Comparison of ENCODE assay signal across 23 mouse cellular contexts in the genomic region with DNA sequence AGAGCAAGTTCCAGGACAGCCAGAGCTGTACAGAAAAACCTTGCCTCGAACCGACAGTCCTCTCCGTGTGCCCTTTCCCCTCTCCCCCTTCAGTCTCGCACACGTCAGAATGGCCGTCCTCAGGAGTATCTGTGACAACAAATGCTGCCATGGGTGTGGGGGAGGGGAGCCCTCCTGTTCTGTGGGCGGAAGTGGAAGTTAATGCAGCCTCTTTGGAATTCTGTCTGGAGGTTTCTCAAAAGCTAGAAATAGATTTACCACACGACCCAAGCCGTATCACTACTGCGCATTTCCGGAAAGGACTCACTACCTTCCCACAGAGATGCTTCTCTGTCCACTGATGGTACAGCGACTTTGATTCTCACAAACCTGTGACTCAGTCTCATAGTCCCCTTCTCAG.
A peak's percentile ranks its signal among the peaks of the same experiment; 100 is the strongest.
DNase-seq lines count a peak whose midpoint lies in the region; ATAC-seq lines count a peak whose summit lies in the region.
"Had no signal": no experiment of that assay in that cellular context is flagged by ENCODE, and none has a peak within 500 bp of the region (broad histone marks: within the 10 kb centered on the region; RNA-seq: fewer than 3 reads in every experiment).

No protein-coding gene starts in this region.

- ATAC-seq in heart, embryonic 12.5 days (ENCODE audit: insufficient number of reproducible peaks, low FRiP score) = no peak
- ATAC-seq: activated CD4-positive, CD25-positive, alpha-beta regulatory T cell, adult 4 months; CD4-positive, CD25-positive, alpha-beta regulatory T cell, adult 4 months; forebrain, embryonic 14.5 days; hindbrain, embryonic 16.5 days; inflammation-experienced regulatory T-cells, adult 6 months had no signal

- H3K4me1 ChIP-seq in heart, embryonic 12.5 days (replicated peaks) = peaks cover 4% of the 10 kb centered on the region
- H3K4me1 ChIP-seq: hindbrain, embryonic 12.5 days had no signal

- H3K4me2 ChIP-seq in heart, embryonic 12.5 days = 0 out of 2 replicates have a peak overlapping the region, but pooled peaks have one; percentile 4
- H3K4me2 ChIP-seq: heart, embryonic 11.5 days; hindbrain, embryonic 12.5 days had no signal

- intact Hi-C loops in heart, postnatal 25 days (cut with DNase I) = no loop called here

- WGBS in heart, embryonic 12.5 days = 45% methylated on average over 12 of the region's 12 CpGs

- no peak overlapping the region for H3K9ac ChIP-seq in heart, embryonic 12.5 days
- H3K9ac ChIP-seq: hindbrain, embryonic 12.5 days had no signal

- no peak overlapping the region for H3K4me3 ChIP-seq in heart, embryonic 12.5 days
- H3K4me3 ChIP-seq: heart, adult 2 months; hindbrain, embryonic 12.5 days had no signal

- H3K27me3 ChIP-seq in heart, embryonic 12.5 days (replicated peaks) = no peaks in the 10 kb centered on the region; the same call in 1 of the 2 replicates
- H3K27me3 ChIP-seq: hindbrain, embryonic 12.5 days had no signal

- H3K9me3 ChIP-seq in heart, embryonic 12.5 days (replicated peaks) = peaks cover 4% of the 10 kb centered on the region
- H3K9me3 ChIP-seq: hindbrain, embryonic 12.5 days had no signal

- H3K36me3 ChIP-seq in heart, embryonic 12.5 days = no peaks in the 10 kb centered on the region
- H3K36me3 ChIP-seq: G1E had no signal

- no peak overlapping the region for H3K27ac ChIP-seq in heart, embryonic 12.5 days (ENCODE audit: poor library complexity, severe bottlenecking)
- H3K27ac ChIP-seq: heart, adult 2 months; hindbrain, embryonic 12.5 days had no signal

- DNase-seq in embryo, embryonic 10 days (ENCODE audit: low spot score) = peak; percentile 11
- no peak for DNase-seq in embryo, embryonic 10.5 days (ENCODE audit: low spot score)
- no peak for DNase-seq in heart, postnatal 25 days (ENCODE audit: low spot score)
- DNase-seq in right cerebral cortex, adult 18-20 months = peak; percentile 43
- no peak for DNase-seq in right cerebral cortex, postnatal 4 days
- no peak for DNase-seq in spleen, postnatal 14 days (ENCODE audit: low spot score in 2 of 2)
- DNase-seq: adrenal gland, postnatal 14 days; B cell, adult 2 months; cerebellum, adult 18-20 months; cerebellum, adult 9-11 months; cerebellum, postnatal 36 days; gastrocnemius, postnatal 10 days; heart, adult 2 months; heart, postnatal 4 days had no signal

Comparison
In these comparisons a context has a peak if more than half of its experiments do, and no peak if none do; other contexts are left out.
1. DNase-seq: peak in embryo, embryonic 10 days (single experiment) and right cerebral cortex, adult 18-20 months (single experiment); none in embryo, embryonic 10.5 days (single experiment), heart, postnatal 25 days (single experiment), right cerebral cortex, postnatal 4 days (single experiment) and spleen, postnatal 14 days (0 of 2).